Mouse (Mus musculus): ENCODE data around the gene 1700018B08Rik.

Gene 1700018B08Rik

GRCm38 (mm10) chr8:121562941-121563351 is 18.8 kb upstream of the 1700018B08Rik start:
- DNase-seq (ENCODE audit: low read depth in 1 of 2, low spot score in 2 of 2) = no peak

- no peak for DNase-seq (ENCODE audit: low read depth in 1 of 2, low spot score in 2 of 2)
These were observed 17.7 kb upstream of the 1700018B08Rik start for GRCm38 (mm10) chr8:121561636-121562345.

- no peak for DNase-seq (ENCODE audit: low read depth in 1 of 2, low spot score in 2 of 2)
These were observed 16.4 kb upstream of the 1700018B08Rik start for GRCm38 (mm10) chr8:121560432-121561100.

GRCm38 (mm10) chr8:121559801-121560200 is 15.7 kb upstream of the 1700018B08Rik start:
- DNase-seq (ENCODE audit: low read depth in 1 of 2, low spot score in 2 of 2) = no peak

GRCm38 (mm10) chr8:121558538-121558937 is 14.4 kb upstream of the 1700018B08Rik start:
- no peak for DNase-seq (ENCODE audit: low read depth in 1 of 2, low spot score in 2 of 2)

GRCm38 (mm10) chr8:121557746-121558145 is 13.6 kb upstream of the 1700018B08Rik start:
- no peak for DNase-seq (ENCODE audit: low read depth in 1 of 2, low spot score in 2 of 2)

GRCm38 (mm10) chr8:121553831-121554475 is 9.8 kb upstream of the 1700018B08Rik start:
- DNase-seq (ENCODE audit: low read depth in 1 of 2, low spot score in 2 of 2) = no peak

GRCm38 (mm10) chr8:121552506-121552905 is 8.4 kb upstream of the 1700018B08Rik start:
- DNase-seq (ENCODE audit: low read depth in 1 of 2, low spot score in 2 of 2) = no peak

GRCm38 (mm10) chr8:121551065-121551985 is 7.2 kb upstream of the 1700018B08Rik start:
- no peak for DNase-seq (ENCODE audit: low read depth in 1 of 2, low spot score in 2 of 2)

GRCm38 (mm10) chr8:121550056-121550455 is 5.9 kb upstream of the 1700018B08Rik start:
- DNase-seq (ENCODE audit: low read depth in 1 of 2, low spot score in 2 of 2) = no peak

- peak; percentile 17 to 46 for DNase-seq (ENCODE audit: low read depth in 1 of 2, low spot score in 2 of 2)
These were observed 3.0 kb upstream of the 1700018B08Rik start for GRCm38 (mm10) chr8:121547132-121547531.

- no peak for DNase-seq (ENCODE audit: low read depth in 1 of 2, low spot score in 2 of 2)
These were observed 816 bp upstream of the 1700018B08Rik start for GRCm38 (mm10) chr8:121544936-121545335.

- DNase-seq (ENCODE audit: low read depth in 1 of 2, low spot score in 2 of 2) = no peak
These were observed 1.2 kb downstream of the 1700018B08Rik start for GRCm38 (mm10) chr8:121542901-121543300.

GRCm38 (mm10) chr8:121541862-121542261 is 2.3 kb downstream of the 1700018B08Rik start:
- DNase-seq (ENCODE audit: low read depth in 1 of 2, low spot score in 2 of 2) = no peak

- DNase-seq (ENCODE audit: low read depth in 1 of 2, low spot score in 2 of 2) = no peak
These were observed 11.7 kb downstream of the 1700018B08Rik start for GRCm38 (mm10) chr8:121532381-121532780.

- DNase-seq (ENCODE audit: low read depth in 1 of 2, low spot score in 2 of 2) = no peak
These were observed 13.5 kb downstream of the 1700018B08Rik start for GRCm38 (mm10) chr8:121530639-121531038.

- no peak for DNase-seq (ENCODE audit: low read depth in 1 of 2, low spot score in 2 of 2)
These were observed 15.3 kb downstream of the 1700018B08Rik start for GRCm38 (mm10) chr8:121528790-121529189.

GRCm38 (mm10) chr8:121527751-121528150 is 16.4 kb downstream of the 1700018B08Rik start:
- DNase-seq (ENCODE audit: low read depth in 1 of 2, low spot score in 2 of 2) = no peak

- no peak for DNase-seq (ENCODE audit: low read depth in 1 of 2, low spot score in 2 of 2)
These were observed 17.1 kb downstream of the 1700018B08Rik start for GRCm38 (mm10) chr8:121526811-121527550.

GRCm38 (mm10) chr8:121525111-121525818 is 18.9 kb downstream of the 1700018B08Rik start:
- no peak for DNase-seq (ENCODE audit: low read depth in 1 of 2, low spot score in 2 of 2)

All from monocyte, adult 2 months (primary cell).